Mouse (Mus musculus): ENCODE measurements around the gene Topors. TPM values are rescaled to one million over a fixed set of nuclear protein-coding genes. Genes with fewer than 3 reads are reported as not detected.
"Not testable (repeated sequence)": the region's sequence is repeated elsewhere in the genome, so short reads cannot be mapped to it uniquely, and the experiment has no call there.

The Topors gene
- polyA plus RNA-seq, 1 experiment: 5.4 TPM

DNA sequence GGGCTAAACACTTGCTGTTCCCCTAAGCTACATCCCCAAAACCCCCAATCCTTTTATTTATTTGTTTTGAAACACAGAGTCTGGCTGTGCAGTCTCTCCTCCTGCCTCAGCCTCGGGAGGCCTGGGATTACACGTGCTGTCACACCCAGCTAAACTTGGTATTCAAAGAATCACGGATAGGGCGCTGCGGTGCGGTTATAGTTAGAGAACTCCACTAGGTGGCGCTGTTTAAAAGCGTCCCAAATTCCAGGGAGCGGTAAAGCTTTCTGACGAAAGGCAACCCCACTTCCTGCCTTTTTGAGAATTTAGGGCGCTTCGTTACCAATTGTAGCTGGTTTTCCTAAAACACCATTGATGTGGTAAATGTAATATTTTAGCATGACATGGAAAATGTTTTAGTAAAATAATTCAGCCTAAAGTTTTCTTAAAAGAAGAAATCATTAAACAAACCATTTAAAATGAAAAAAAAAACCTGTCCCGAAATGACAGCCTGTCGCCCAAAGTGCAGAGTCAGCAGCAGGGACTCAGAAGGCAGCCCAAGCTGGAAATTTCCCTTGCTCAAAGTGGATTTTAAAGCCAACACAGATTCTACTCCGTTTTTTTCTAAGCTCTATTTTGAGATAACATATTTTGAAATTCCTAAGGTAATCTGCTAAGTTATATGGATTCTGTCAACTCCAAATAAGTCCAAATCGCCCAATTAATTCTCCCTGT is 31.6 kb upstream of the Topors start:
- WGBS: 8% methylated on average over 16 of the region's 16 CpGs
- DNase-seq: peak; percentile 80

DNA sequence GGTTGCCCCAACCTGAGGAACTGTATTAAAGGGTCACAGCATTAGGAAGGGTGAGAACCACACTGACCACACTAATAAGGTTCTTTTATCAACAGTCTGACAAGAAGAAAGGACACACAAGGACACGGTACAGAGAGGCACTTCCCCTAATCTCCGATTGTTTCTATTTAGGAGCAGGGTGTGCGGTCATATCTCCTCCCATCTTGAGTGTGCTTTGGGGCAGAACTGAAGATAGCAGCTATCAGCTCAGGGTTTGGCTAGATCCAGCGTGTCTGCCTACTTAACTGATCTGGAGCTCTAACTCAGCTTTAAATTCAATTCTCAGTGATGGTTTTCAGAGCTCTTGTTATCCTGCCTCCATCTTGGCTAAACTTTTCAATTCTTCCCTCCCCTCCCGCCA is 29.5 kb upstream of the Topors start:
- WGBS: 71% methylated on average over 5 of the region's 5 CpGs
- no peak overlapping the region for H3K27ac ChIP-seq (ENCODE audit: insufficient read depth, low read depth, low read length)
- no peak for DNase-seq
- no peaks in the 10 kb centered on the region for H3K4me1 ChIP-seq (ENCODE audit: control insufficient read depth, insufficient read depth, low read length)
- no peaks in the 10 kb centered on the region for H3K27me3 ChIP-seq (replicated peaks; ENCODE audit: control insufficient read depth, insufficient read depth, low read length)
- H3K4me3 ChIP-seq (ENCODE audit: insufficient read depth, low read depth, low read length): no peak overlapping the region
- no peak for TF ChIP-seq CTCF (conservative IDR thresholded peaks at IDR 0.05; ENCODE audit: insufficient read depth, insufficient read length, low read depth, low read length)
- TF ChIP-seq POLR2A (IDR thresholded peaks at IDR 0.05; ENCODE audit: low read depth, low read length): no peak
- no peaks in the 10 kb centered on the region for H3K36me3 ChIP-seq (ENCODE audit: control insufficient read depth, insufficient read depth, low read length)

More for the DNA sequence above, 31.6 kb upstream of the Topors start:
- Histone ChIP-seq H3K36me3 (ENCODE audit: control insufficient read depth, insufficient read depth, low read length) (no peaks in the 10 kb centered on the region), H3K4me1 (ENCODE audit: control insufficient read depth, insufficient read depth, low read length) (no peaks in the 10 kb centered on the region), H3K27me3 (replicated peaks; ENCODE audit: control insufficient read depth, insufficient read depth, low read length) (no peaks in the 10 kb centered on the region), H3K4me3 (ENCODE audit: insufficient read depth, low read depth, low read length) (no peak overlapping the region), H3K27ac (ENCODE audit: insufficient read depth, low read depth, low read length) (no peak overlapping the region)
- peak; percentile 80 for TF ChIP-seq CTCF (conservative IDR thresholded peaks at IDR 0.05; ENCODE audit: insufficient read depth, insufficient read length, low read depth, low read length)
- TF ChIP-seq POLR2A (IDR thresholded peaks at IDR 0.05; ENCODE audit: low read depth, low read length): no peak

DNA sequence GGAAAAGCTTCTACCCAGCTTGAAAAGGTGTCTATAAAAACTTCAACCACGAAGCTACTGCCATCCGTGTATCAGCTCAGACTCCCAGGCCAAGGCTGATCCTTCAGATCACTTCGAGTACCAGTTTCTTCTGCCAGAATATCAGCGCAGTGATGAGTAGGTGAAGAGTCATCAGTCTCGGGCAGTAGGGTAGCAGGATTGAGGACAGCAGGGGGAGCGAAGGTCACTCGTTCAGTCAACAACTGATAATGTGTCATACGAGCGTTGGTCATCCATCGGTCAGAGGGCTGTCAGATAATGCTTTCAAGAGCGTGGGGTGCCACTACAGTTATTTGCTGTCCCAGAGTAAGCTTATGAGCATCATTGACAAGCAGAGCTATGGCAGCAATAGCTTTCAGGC is 21.9 kb upstream of the Topors start:
- 97% methylated on average over 11 of the region's 11 CpGs for WGBS
- H3K4me3 ChIP-seq (ENCODE audit: insufficient read depth, low read depth, low read length); H3K27me3 ChIP-seq (replicated peaks; ENCODE audit: control insufficient read depth, insufficient read depth, low read length); H3K36me3 ChIP-seq (ENCODE audit: control insufficient read depth, insufficient read depth, low read length); DNase-seq; H3K27ac ChIP-seq (ENCODE audit: insufficient read depth, low read depth, low read length); H3K4me1 ChIP-seq (ENCODE audit: control insufficient read depth, insufficient read depth, low read length): not testable (repeated sequence)

DNA sequence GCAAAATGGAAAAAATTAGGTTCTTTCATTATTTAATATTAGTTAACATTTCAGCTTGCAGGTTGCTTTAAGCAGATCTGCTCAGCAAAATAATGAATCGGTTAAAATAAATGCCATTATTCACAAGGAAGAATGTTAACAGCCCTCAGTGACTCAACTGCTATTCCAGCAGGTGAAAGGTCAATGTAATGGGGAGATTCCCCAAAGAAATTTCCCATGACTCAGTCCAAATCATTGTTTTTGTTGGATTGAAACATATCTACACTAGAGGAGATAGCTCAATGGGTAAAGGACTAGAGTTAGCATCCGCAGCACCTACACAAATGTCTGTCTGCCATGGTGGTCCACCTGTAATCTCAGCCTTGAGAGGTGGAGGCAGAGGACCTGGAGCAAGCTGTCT is 19.4 kb upstream of the Topors start:
- no peak for DNase-seq
- Histone ChIP-seq H3K4me1 (ENCODE audit: control insufficient read depth, insufficient read depth, low read length) (no peaks in the 10 kb centered on the region), H3K4me3 (ENCODE audit: insufficient read depth, low read depth, low read length) (no peak overlapping the region), H3K36me3 (ENCODE audit: control insufficient read depth, insufficient read depth, low read length) (no peaks in the 10 kb centered on the region), H3K27ac (ENCODE audit: insufficient read depth, low read depth, low read length) (no peak overlapping the region), H3K27me3 (replicated peaks; ENCODE audit: control insufficient read depth, insufficient read depth, low read length) (no peaks in the 10 kb centered on the region)
- 77% methylated on average over 2 of the region's 2 CpGs for WGBS
- TF ChIP-seq POLR2A (IDR thresholded peaks at IDR 0.05; ENCODE audit: low read depth, low read length) (no peak), CTCF (conservative IDR thresholded peaks at IDR 0.05; ENCODE audit: insufficient read depth, insufficient read length, low read depth, low read length) (no peak)

DNA sequence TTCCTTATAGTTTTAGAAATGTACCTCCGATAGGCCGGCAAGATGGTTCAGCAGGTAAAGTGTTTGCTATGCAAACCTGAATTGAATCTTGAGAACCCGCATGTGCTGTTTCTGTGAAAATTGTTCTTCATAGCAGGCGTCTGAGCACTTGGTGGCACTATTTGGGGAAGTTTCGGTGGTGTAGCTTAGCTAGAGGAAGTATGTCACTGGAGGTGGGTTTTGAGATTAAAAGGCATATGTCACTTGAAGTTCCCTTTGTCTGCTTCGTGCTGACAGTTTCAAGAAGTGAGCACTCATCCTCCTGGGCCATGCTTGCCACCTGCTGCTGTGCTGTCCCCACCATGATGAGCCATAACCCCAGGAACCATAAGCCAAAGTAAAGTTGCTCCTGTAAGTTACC is 17.8 kb upstream of the Topors start:
- no peak for TF ChIP-seq CTCF (conservative IDR thresholded peaks at IDR 0.05; ENCODE audit: insufficient read depth, insufficient read length, low read depth, low read length)
- no peak for TF ChIP-seq POLR2A (IDR thresholded peaks at IDR 0.05; ENCODE audit: low read depth, low read length)
- 79% methylated on average over 6 of the region's 6 CpGs for WGBS

DNA sequence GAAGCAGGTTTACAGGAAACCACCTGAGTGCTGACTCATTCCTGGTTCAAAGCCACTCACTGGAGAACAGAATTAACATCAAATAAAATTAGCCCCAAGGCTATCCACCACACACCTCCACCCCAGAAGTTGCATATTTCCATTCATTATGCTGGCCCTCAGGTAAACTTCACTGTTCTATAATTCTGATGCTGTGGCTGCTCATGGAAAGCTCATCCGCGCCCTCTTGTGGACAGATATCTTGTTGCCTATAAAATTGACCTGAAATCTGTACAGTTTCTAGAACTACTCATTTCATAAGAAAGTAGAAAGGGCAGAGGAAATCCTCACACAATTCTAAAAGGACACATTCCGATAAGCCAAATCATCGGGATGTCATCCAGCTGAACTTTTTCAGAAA is 15.9 kb upstream of the Topors start:
- H3K4me3 ChIP-seq (ENCODE audit: insufficient read depth, low read depth, low read length): no peak overlapping the region
- no peaks in the 10 kb centered on the region for H3K4me1 ChIP-seq (ENCODE audit: control insufficient read depth, insufficient read depth, low read length)
- H3K27me3 ChIP-seq (replicated peaks; ENCODE audit: control insufficient read depth, insufficient read depth, low read length): no peaks in the 10 kb centered on the region
- no peak overlapping the region for H3K27ac ChIP-seq (ENCODE audit: insufficient read depth, low read depth, low read length)
- WGBS: 10% methylated on average over 4 of the region's 4 CpGs
- H3K36me3 ChIP-seq (ENCODE audit: control insufficient read depth, insufficient read depth, low read length): no peaks in the 10 kb centered on the region
- peak; percentile 86 for DNase-seq
- TF ChIP-seq CTCF (conservative IDR thresholded peaks at IDR 0.05; ENCODE audit: insufficient read depth, insufficient read length, low read depth, low read length): peak; percentile 73
- no peak for TF ChIP-seq POLR2A (IDR thresholded peaks at IDR 0.05; ENCODE audit: low read depth, low read length)

More for the DNA sequence above, 17.8 kb upstream of the Topors start:
- H3K36me3 ChIP-seq (ENCODE audit: control insufficient read depth, insufficient read depth, low read length): no peaks in the 10 kb centered on the region
- H3K4me3 ChIP-seq (ENCODE audit: insufficient read depth, low read depth, low read length): no peak overlapping the region
- H3K27me3 ChIP-seq (replicated peaks; ENCODE audit: control insufficient read depth, insufficient read depth, low read length): no peaks in the 10 kb centered on the region
- H3K4me1 ChIP-seq (ENCODE audit: control insufficient read depth, insufficient read depth, low read length): no peaks in the 10 kb centered on the region
- no peak for DNase-seq
- H3K27ac ChIP-seq (ENCODE audit: insufficient read depth, low read depth, low read length): no peak overlapping the region

DNA sequence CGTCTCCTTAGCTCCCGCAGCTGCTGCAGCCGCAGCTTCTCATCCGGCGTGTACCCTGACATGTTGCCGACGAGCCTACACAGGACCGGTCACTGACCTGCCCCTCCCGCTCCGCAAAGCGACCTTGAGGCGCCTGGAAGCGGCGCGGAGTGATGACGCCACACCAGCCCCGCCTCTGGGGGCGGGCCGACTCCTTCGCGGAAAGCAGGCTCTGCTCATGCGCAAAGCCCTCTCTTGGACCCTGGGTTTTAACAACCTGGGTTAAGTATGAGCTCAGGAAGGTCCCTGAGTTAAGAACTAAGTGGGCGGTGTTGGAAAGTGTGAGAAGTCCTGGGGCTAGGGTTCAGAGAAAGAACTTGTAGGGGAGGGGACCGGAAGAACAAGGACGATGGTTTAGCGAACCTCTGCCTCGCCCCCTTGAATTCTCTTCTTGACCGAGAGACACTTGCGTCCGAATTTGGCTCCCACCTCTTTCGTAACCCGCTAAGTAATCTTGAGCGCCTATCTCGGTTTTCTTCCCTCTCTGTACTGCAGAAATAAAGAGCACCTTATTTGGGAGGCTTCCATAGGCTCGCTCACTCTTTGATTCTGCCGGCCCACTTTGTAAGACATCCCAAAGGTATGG is 9.7 kb upstream of the Topors start, which contains the start of gene Ndufb6:
Ndufb6 (minus strand) TSS at position 146 of the 625 bp plus-strand sequence.
- TF ChIP-seq CTCF (conservative IDR thresholded peaks at IDR 0.05; ENCODE audit: insufficient read depth, insufficient read length, low read depth, low read length) (no peak), POLR2A (IDR thresholded peaks at IDR 0.05; ENCODE audit: low read depth, low read length) (peak; percentile 78)
- Histone ChIP-seq H3K27ac (ENCODE audit: insufficient read depth, low read depth, low read length) (peak within 1 kb of the TSS; percentile 90), H3K27me3 (replicated peaks; ENCODE audit: control insufficient read depth, insufficient read depth, low read length) (no peaks in the 10 kb centered on the region), H3K4me3 (ENCODE audit: insufficient read depth, low read depth, low read length) (peak within 1 kb of the TSS; percentile 65), H3K4me1 (ENCODE audit: control insufficient read depth, insufficient read depth, low read length) (peaks cover 3% of the 10 kb centered on the region; the same call in 1 of the 2 replicates), H3K36me3 (ENCODE audit: control insufficient read depth, insufficient read depth, low read length) (peaks cover 2% of the 10 kb centered on the region; the same call in 1 of the 2 replicates)
- WGBS: under 1% methylated on average over 36 of the region's 36 CpGs
- peak; percentile 97 for DNase-seq
